Mouse (Mus musculus): ENCODE results near the gene Tas2r115.
"Not testable (repeated sequence)": the region's sequence is repeated elsewhere in the genome, so short reads cannot be mapped to it uniquely, and the experiment has no call there.

Tas2r115 gene

DNA sequence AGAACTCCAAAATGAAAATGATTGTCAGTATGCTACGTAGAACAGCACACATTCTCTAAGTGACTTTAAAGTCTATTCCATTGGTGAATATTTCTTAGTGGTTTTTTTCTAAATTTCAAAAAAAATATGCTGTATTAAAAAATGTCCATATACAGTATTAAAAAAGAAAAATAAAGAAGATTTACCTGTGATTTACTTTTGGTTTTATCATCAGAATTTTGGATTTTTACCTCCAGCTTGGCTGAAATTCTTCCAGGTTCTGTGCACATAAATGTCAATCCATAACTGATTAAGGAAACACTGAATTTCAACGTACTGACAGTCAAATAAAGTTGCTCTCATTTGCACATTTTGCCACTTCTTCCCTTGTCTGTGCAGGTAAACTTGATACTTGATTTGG lies at the start of gene Tas2r115:
TSS of gene Tas2r115 (minus strand) at position 101 of the 400 bp plus-strand sequence.
- DNase-seq (ENCODE audit: low read depth, low spot score), result no peak

DNA sequence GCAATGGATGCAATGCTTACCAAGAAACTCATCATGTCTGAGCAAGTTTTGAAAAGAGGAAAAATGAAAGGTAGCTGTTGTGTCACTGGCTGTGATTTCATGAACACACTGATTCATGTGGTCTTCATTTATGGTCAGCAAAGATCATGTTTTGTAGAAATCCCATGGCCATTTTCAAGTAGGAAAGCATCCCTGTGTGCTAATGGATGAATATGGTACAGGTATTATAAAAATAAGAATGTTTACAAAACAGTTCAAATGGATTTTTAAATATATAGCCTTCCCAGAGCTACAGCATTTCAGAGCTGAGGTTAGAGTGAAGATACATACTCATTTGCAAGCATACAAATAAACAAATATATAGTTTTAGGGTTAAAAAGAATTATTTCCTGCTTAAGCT lies 40.2 kb upstream of the Tas2r115 start, which contains the start of gene Tas2r136:
TSS of gene Tas2r136 (minus strand) at position 101 of the 400 bp plus-strand sequence.
- no peak for DNase-seq (ENCODE audit: low read depth, low spot score)

DNA sequence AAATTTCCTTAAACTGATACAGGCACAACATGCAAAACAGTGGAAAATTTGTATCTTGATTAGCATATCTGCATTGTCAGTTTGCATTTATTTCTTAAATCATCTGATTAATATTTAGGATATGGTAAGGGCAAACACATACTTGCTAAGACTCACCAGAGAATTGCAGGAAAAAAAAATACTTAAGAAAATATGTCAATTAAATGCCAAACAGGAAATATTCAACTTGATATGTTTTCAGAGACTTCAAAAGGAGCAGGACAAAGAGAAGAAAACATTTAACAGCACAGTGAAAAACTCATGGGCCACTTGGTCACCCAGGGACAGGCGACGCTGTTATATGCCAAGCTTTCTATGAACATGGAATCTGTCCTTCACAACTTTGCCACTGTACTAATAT lies 24.0 kb upstream of the Tas2r115 start, which contains the start of gene Tas2r102:
TSS of gene Tas2r102 (plus strand) at position 301 of the 400 bp plus-strand sequence.
- no peak for DNase-seq (ENCODE audit: low read depth, low spot score)

DNA sequence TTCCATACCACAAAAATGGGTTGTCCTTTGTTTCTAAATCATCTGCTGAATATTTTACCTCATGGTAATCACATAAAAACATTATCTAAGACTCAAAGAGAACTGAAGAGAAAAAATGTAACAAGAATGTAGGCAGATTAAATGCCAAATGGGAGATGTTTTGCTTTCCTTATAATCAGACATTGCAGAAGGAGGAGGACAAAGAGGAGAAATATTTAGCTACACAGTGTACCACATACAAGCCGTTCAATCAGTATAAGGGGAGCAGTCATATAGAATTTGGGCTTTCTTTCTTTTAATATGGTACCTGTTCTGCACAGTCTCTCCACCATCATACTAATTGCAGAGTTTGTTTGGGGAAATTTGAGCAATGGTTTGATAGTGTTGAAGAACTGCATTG lies 16.6 kb upstream of the Tas2r115 start, which contains the start of gene Tas2r124:
TSS of gene Tas2r124 (plus strand) at position 301 of the 400 bp plus-strand sequence.
- no peak for DNase-seq (ENCODE audit: low read depth, low spot score)

DNA sequence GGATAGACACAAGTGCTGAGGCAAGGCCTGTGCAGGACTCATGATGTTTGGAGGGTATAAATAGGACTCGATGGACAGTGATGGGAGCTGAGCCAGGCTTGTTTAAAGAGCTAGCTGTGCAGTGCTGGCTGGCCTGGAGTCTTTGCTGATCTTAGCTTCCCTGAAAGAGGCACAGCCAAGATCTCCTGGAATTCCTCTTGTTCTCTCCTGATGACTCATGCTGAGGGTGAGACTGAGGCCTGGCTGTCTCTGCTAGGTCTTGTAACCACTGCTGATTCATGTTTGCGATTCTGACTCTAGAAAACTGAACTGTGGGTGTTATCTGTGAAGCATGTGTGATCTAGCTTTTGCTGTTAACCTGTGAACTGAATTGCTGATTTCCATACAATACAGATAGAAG lies 12.4 kb upstream of the Tas2r115 start:
- DNase-seq (ENCODE audit: low read depth, low spot score), result no peak

DNA sequence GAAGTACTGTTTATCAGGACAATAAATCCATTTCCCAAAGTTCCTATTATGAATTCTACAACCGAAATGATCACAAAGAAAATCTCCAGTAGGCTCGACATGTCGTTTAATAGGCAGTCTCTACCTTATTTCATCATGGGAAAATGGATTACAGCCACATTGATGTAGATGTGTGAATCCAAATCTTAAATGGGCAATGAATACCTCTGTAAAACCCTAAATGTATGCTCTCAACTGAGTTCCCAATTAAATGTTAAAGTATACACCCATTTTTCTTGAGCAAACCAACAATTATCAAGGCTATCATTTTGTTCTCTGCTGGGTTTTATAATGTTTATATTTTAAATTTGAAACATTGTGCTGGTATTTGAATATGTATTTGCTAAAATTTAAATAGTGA lies 26.0 kb downstream of the Tas2r115 start, which contains the start of gene Tas2r122:
TSS of gene Tas2r122 (minus strand) at position 101 of the 400 bp plus-strand sequence.
- no peak for DNase-seq (ENCODE audit: low read depth, low spot score)

DNA sequence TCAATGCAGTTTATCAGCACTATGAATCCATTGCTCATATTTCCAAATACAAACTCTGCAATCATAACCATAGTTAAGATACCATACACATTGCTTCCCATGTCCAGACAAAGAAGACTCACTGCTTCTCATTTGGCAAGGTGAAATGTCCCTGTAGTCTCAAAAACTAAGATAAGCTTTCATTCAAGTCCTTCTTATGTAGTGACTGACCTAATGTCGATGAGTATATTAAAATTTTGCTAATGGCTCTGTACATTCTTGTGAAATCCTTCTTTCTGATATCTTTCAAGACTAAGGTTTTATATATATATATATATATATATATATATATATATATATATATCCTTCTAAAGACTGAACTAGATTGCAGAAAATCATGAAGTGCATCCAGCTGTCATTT lies 36.9 kb downstream of the Tas2r115 start, which contains the start of gene Tas2r121:
TSS of gene Tas2r121 (minus strand) at position 101 of the 400 bp plus-strand sequence.
- no peak for DNase-seq (ENCODE audit: low read depth, low spot score)

DNA sequence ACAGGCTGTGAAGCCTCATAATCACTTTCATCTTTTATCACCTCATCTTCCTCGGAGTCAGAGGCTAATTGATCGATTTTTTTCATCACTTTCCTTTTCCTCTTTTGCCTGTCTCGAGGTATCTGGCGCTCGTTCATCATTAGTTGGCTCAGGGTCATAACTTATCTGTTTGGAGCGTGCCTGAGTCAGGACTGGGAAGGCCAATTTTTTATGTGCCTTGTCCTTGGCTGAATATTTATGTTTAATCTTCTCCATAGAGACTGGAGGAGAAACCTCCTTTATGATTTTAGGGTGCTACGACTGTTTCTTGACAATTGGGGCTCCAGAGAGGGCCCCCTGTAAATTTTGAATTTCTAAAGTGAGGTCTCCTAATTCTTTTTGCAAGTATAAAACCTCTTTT lies 46.2 kb downstream of the Tas2r115 start:
- not testable (repeated sequence) for DNase-seq (ENCODE audit: low read depth, low spot score)

Data from brain, embryonic 18.5 days (tissue).